Mouse (Mus musculus) liver, embryonic 13.5 days (tissue): ENCODE results near the gene Arhgap33. TPM values are rescaled to one million over a fixed set of nuclear protein-coding genes. Genes with fewer than 3 reads are reported as not detected.
"Not testable (repeated sequence)": the region's sequence is repeated elsewhere in the genome, so short reads cannot be mapped to it uniquely, and the experiment has no call there.

Experiments
- ATAC-seq: fragments of 200-750 bp; cut with Nextera tagmentation; 2 replicates; pipeline ENCODE4 v1.8.0; 2017; ENCODE audit warnings: low read depth, mild to moderate bottlenecking, moderate number of reproducible peaks, moderate library complexity
- DNase-seq: peaks from one replicate; pipeline ENCODE4 v3.0.0; 2022
- H3K27ac ChIP-seq: fragments of 300-500 bp; sonication (generic); 2 replicates; pipeline ENCODE4 v1.5.1; 2015; ENCODE audit warnings: moderate library complexity, mild to moderate bottlenecking, inconsistent platforms
- H3K27me3 ChIP-seq: fragments of 300-500 bp; sonication (generic); 2 replicates; pipeline ENCODE4 v1.6.1; 2015; ENCODE audit warnings: mild to moderate bottlenecking, inconsistent platforms
- H3K36me3 ChIP-seq: fragments of 300-500 bp; sonication (generic); 2 replicates; pipeline ENCODE4 v1.6.1; 2015; ENCODE audit warnings: mild to moderate bottlenecking, inconsistent platforms
- H3K4me1 ChIP-seq: fragments of 300-500 bp; sonication (generic); replicated peaks from 2 replicates; pipeline ENCODE4 v1.6.1; 2015; ENCODE audit warnings: inconsistent platforms
- H3K4me2 ChIP-seq: fragments of 300-500 bp; sonication (generic); 2 replicates; pipeline ENCODE4 v1.6.1; 2015; ENCODE audit warnings: inconsistent platforms, mild to moderate bottlenecking, moderate library complexity
- H3K4me3 ChIP-seq: fragments of 300-500 bp; sonication (generic); replicated peaks from 2 replicates; pipeline ENCODE4 v1.5.1; 2015; ENCODE audit warnings: mild to moderate bottlenecking, inconsistent platforms
- H3K9ac ChIP-seq: fragments of 300-500 bp; sonication (generic); 2 replicates; pipeline ENCODE4 v1.6.1; 2015; ENCODE audit warnings: mild to moderate bottlenecking, inconsistent platforms
- H3K9me3 ChIP-seq: fragments of 300-500 bp; sonication (generic); replicated peaks from 2 replicates; pipeline ENCODE4 v1.6.1; 2016; ENCODE audit warnings: inconsistent platforms
- WGBS: fragments of 180-500 bp; shearing (Covaris S2); methylation state at CpG from one replicate; pipeline ENCODE4 v1.1.7; 2015; ENCODE audit not compliant: insufficient replicate concordance; 5-methylcytosine and 5-hydroxymethylcytosine counted together
- polyA plus RNA-seq: library from polyadenylated mRNA; unstranded; fragments of >200 nt; fragmentation: Nextera tagmentation; extraction: Ambion mirVana; gene quantifications from 2 replicates; pipeline ENCODE4 v1.2.1, GENCODE M21; 2015

The Arhgap33 gene
- polyA plus RNA-seq, 1 experiment from 2014 or later = 2.0 TPM

DNA sequence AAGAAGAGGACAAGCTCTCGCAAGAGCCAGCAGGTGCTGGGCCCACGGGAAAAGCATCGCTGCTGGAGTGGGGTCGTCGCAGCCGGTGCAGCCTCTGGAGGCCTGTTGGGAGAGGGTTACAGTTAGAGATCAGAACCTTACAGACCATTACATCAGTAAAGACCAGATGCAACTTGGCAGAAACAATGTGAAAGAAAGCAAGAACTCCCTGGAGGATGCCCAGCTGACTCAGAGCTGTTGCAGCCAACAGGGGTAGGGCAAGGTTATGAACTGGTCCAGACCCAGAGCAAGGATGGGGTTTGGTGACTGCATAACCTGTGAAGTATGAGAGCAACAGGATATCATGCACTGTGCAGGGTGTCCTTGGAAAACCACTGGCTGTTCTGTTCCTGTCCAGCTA lies 10.4 kb downstream of the Arhgap33 start:
- Histone ChIP-seq H3K9ac (no peak overlapping the region), H3K4me2 (no peak overlapping the region), H3K4me1 (0 out of 2 replicates have a peak, but pooled peaks cover 6% of the 10 kb centered on the region), H3K9me3 (no peaks in the 10 kb centered on the region), H3K27ac (no peak overlapping the region), H3K27me3 (no peaks in the 10 kb centered on the region), H3K36me3 (peaks cover 51% of the 10 kb centered on the region), H3K4me3 (no peak overlapping the region)
- 76% methylated on average over 6 of the region's 6 CpGs for WGBS
- DNase-seq (no peak), ATAC-seq (no peak)

DNA sequence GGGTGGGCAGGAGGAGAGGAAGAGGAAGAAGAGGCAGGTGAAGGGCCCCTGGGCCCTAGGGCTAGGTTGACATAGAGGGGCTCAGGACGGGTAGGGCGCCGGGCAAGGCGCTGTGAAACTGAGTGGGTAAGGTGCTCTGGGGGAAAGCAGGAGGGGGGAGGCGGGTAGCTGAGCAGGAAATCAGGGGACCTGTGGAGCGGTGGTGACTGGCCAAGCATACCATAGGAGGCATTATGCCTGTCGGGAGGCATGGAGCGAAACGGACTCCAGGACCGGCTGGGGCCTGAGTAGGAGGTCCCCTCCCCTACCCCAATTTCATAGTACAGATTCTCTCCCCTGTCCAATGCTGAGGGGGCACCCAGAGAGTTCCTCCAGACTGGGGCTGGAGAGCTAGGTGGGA lies 12.0 kb downstream of the Arhgap33 start:
- Histone ChIP-seq H3K27me3 (no peaks in the 10 kb centered on the region), H3K4me1 (0 out of 2 replicates have a peak, but pooled peaks cover 6% of the 10 kb centered on the region), H3K36me3 (peaks cover 34% of the 10 kb centered on the region), H3K4me3 (no peak overlapping the region), H3K27ac (no peak overlapping the region), H3K9ac (no peak overlapping the region), H3K9me3 (no peaks in the 10 kb centered on the region), H3K4me2 (no peak overlapping the region)
- ATAC-seq (no peak), DNase-seq (no peak)
- WGBS = 76% methylated on average over 10 of the region's 10 CpGs

DNA sequence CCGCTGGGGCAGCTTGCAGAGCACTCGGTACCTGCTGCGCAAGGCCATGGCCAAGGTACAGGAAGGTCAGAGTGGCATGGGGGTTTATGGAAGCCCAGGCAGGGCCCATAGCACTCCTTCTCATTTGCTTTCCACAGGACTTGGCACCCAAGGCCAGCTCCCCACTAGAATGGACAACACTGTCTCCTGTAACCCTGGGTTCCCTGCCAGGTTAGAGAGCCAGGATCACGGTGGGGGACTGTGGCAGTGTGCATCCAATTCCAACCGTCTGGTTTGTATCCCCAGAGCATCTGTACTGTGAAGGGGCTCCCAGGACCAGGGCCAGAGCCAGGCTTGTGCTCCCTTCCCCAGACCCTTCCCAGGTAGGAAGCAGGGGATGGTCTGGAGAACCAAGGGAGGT lies 14.0 kb downstream of the Arhgap33 start:
- no peak overlapping the region for H3K4me2 ChIP-seq
- 80% methylated on average over 5 of the region's 5 CpGs for WGBS
- no peak overlapping the region for H3K27ac ChIP-seq
- H3K9me3 ChIP-seq = no peaks in the 10 kb centered on the region
- DNase-seq (no peak), ATAC-seq (no peak)
- no peaks in the 10 kb centered on the region for H3K4me1 ChIP-seq
- H3K4me3 ChIP-seq = no peak overlapping the region
- peaks cover 15% of the 10 kb centered on the region for H3K36me3 ChIP-seq
- H3K9ac ChIP-seq = no peak overlapping the region
- no peaks in the 10 kb centered on the region for H3K27me3 ChIP-seq

DNA sequence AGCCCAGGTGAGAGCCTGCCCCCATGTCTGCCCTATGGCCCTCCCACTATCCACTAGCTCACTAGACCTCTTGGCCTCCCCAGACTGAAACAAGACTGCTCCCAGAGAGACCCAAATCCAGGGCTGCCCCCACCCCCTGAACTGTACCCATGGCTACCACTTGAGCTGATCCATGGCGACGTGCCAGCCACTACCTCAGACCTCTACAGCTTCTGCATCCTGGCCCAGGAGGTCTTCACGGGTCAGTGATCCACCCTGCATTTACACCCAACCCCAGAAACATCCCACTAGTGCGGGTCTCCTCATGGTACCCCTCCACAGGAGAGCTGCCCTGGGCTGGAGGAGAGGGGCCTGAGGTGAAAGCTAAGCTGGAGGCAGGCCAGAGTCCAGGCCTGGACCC lies 14.5 kb downstream of the Arhgap33 start:
- Histone ChIP-seq H3K4me2 (no peak overlapping the region), H3K9me3 (no peaks in the 10 kb centered on the region), H3K4me3 (no peak overlapping the region), H3K27ac (no peak overlapping the region), H3K27me3 (no peaks in the 10 kb centered on the region), H3K4me1 (no peaks in the 10 kb centered on the region), H3K36me3 (peaks cover 13% of the 10 kb centered on the region), H3K9ac (no peak overlapping the region)
- DNase-seq = no peak
- WGBS = 66% methylated on average over 4 of the region's 4 CpGs
- peak; percentile 25; the same call in 1 of the 2 replicates for ATAC-seq

DNA sequence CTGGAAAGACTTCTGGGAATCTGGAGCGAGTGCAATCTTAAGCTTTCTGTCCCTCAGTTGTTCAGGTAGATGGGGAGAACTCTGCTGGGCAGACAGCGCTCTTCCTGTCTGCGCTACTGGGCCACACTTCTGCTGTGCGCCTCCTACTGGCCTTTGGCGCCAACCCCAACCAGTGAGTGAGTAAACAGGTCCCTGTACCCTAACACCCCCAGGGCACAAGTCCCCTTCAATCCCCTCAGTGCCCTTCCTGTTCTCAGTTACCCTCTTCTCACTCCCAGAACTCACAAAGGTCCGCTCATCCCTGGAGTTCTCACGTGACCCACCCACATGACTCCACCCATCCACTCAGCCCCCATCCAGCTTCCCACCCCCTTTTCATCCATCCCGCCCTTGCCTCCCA lies 16.5 kb downstream of the Arhgap33 start:
- Histone ChIP-seq H3K4me2 (no peak overlapping the region), H3K9me3 (no peaks in the 10 kb centered on the region), H3K4me1 (no peaks in the 10 kb centered on the region), H3K27ac (no peak overlapping the region), H3K27me3 (no peaks in the 10 kb centered on the region), H3K4me3 (no peak overlapping the region), H3K9ac (no peak overlapping the region), H3K36me3 (peaks cover 2% of the 10 kb centered on the region; the same call in 1 of the 2 replicates)
- WGBS = 39% methylated on average over 8 of the region's 8 CpGs
- no peak for ATAC-seq
- DNase-seq = no peak

DNA sequence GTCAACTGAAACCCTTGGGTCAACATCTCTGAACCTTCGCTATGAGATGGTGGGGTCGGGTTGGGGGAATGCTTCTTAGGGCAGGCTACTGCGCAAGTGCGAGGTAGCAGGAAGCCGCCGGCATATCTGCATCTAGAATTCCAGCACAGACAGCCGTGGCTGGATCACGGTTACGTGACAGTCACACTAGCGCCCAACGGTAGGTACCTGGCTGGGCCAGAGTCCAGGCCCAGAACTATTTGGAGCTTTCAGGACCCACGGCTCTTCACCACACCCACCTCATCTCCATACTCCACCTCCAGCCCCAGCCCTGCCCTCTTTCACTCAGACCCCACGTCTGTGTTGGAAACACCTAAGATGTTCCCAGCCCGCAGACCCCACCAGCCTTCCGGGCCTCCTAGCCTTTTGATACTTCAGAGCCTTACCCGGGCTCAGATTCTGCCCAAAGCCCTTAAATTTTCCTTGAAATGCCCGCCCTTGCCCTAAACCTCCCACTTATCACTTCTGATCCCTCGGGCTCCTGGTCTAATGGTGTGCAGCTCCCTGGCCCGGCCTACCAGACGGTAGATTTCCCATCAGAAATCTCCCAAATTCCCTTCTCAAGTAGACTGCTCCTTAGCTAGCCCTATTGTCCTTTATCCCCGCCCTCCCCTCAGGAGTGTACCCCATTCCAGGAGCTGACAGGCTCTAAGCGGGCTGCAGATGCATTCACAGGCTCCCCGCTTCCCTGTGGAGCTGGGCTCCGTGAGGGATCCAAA lies 19.7 kb downstream of the Arhgap33 start:
- 54% methylated on average over 24 of the region's 24 CpGs for WGBS
- no peak overlapping the region for H3K4me3 ChIP-seq
- ATAC-seq (0 out of 2 replicates have a peak, but pooled peaks have one; percentile 29), DNase-seq (no peak)
- no peak overlapping the region for H3K4me2 ChIP-seq
- no peaks in the 10 kb centered on the region for H3K4me1 ChIP-seq
- H3K27me3 ChIP-seq = no peaks in the 10 kb centered on the region
- H3K9me3 ChIP-seq = no peaks in the 10 kb centered on the region
- H3K36me3 ChIP-seq = no peaks in the 10 kb centered on the region
- no peak overlapping the region for H3K27ac ChIP-seq
- H3K9ac ChIP-seq = no peak overlapping the region

DNA sequence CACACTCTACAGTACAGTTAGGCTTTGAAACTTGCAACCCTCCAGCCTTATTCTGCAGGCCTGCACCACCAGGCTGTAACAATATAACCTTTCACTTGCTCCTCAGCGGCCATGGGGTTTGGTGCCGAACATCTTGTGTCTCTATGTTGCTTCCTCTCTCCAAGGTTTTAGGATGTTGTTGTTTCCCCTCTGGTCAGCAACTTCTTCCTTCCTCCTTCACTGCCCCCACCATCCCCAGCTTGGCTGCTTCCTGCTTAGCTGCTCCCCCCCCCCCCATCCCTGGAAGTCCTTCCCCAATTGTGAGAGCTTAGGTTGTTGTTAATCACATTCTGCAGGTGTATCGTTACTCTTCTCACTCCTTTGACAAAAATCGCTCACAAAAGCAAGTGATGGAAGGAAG lies 26.8 kb downstream of the Arhgap33 start:
- H3K27me3 ChIP-seq = no peaks in the 10 kb centered on the region
- H3K9me3 ChIP-seq = no peaks in the 10 kb centered on the region
- WGBS = 23% methylated on average over 4 of the region's 4 CpGs
- no peaks in the 10 kb centered on the region for H3K4me1 ChIP-seq
- H3K9ac ChIP-seq = no peak overlapping the region
- DNase-seq (no peak), ATAC-seq (no peak)
- no peak overlapping the region for H3K4me2 ChIP-seq
- H3K27ac ChIP-seq = no peak overlapping the region
- H3K4me3 ChIP-seq = no peak overlapping the region
- H3K36me3 ChIP-seq = no peaks in the 10 kb centered on the region

DNA sequence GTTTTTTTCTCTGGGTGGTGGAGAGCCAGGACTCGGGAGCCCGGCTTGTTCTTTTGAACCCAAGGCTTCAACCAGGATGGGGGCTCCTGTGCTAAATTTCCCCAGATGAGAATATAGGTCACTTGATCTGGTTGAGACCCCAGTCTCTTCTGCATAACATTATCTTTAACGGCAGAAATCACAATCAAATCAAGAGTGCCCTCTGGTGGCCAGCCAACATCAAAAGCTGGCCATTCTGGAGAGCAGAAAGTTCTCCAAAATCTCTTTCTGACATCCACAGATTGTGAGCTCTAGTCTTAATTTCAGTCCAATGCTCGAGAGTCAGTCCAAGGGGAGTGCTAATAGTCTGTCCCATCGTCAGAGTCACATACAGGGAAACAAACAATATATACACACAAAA lies 33.7 kb downstream of the Arhgap33 start:
- not testable (repeated sequence) for H3K27me3 ChIP-seq, H3K36me3 ChIP-seq, H3K9me3 ChIP-seq, H3K9ac ChIP-seq, H3K4me3 ChIP-seq, ATAC-seq, H3K27ac ChIP-seq, H3K4me2 ChIP-seq, H3K4me1 ChIP-seq, DNase-seq
- WGBS = 63% methylated on average over 5 of the region's 5 CpGs

DNA sequence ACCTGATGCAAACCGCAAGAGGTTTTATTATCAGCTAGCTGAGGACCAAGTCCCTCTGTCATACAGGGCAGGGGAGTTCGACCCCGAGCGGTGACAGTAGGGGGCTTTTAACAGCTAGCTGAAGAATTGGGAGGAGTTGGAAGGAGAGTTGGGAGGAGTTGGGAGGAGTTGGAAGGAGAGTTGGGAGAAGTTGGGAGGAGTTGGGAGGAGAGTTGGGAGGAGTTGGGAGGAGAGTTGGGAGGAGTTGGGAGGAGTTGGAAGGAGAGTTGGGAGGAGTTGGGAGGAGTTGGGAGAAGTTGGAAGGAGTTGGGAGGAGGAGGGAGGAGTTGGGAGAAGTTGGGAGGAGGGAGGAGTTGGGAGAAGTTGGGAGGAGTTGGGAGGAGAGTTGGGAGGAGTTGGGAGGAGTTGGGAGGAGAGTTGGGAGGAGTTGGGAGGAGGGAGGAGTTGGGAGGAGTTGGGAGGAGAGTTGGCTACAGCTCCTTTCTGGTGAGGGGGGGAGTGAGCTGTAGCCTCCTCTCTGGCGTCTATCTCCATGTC lies 39.3 kb downstream of the Arhgap33 start:
- H3K36me3 ChIP-seq, H3K9me3 ChIP-seq, H3K27me3 ChIP-seq, DNase-seq, H3K27ac ChIP-seq, H3K9ac ChIP-seq, H3K4me1 ChIP-seq, ATAC-seq: not testable (repeated sequence)
- WGBS = 36% methylated on average over 5 of the region's 5 CpGs
- Histone ChIP-seq H3K4me3 (0 out of 2 replicates have a peak overlapping the region, but pooled peaks have one; percentile 51), H3K4me2 (peak overlapping the region; percentile 45)

DNA sequence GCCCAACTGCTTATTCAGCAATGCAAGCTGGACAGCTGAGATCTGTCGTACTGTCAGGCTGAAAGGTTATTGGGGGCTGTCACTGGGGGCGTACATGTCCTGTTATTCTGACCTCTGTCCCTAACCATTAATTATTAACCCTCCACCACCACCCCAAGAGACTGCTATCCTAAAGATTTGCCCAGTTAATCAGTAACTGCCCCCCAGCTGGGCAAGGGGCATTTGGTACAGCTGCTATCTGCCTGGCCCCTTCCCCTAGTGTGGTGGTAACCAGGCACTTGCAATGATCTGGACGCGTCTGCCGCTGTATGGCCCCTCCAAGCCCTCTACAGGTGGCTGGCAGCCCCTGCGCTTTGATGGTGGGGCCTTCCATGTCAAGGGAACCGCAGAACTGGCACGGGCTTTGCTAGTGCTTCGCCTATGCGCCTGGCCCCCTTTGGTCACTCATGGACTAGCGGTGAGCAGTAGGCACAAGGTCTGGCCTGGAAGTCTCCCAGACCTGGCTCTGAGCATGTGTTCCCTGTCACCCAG lies 41.4 kb downstream of the Arhgap33 start, which contains the start of gene Prodh2:
Gene Prodh2, plus strand, starts transcription at position 222 of the 531 bp plus-strand sequence.
- ATAC-seq = peak; percentile 78
- Histone ChIP-seq H3K4me1 (peaks cover 5% of the 10 kb centered on the region; the same call in 1 of the 2 replicates), H3K9me3 (no peaks in the 10 kb centered on the region), H3K36me3 (no peaks in the 10 kb centered on the region), H3K4me2 (peak within 1 kb of the TSS; percentile 45), H3K27ac (peak within 1 kb of the TSS; percentile 61), H3K4me3 (peak within 1 kb of the TSS; percentile 51), H3K9ac (peak within 1 kb of the TSS; percentile 50), H3K27me3 (no peaks in the 10 kb centered on the region)
- DNase-seq = no peak
- 48% methylated on average over 11 of the region's 11 CpGs for WGBS

DNA sequence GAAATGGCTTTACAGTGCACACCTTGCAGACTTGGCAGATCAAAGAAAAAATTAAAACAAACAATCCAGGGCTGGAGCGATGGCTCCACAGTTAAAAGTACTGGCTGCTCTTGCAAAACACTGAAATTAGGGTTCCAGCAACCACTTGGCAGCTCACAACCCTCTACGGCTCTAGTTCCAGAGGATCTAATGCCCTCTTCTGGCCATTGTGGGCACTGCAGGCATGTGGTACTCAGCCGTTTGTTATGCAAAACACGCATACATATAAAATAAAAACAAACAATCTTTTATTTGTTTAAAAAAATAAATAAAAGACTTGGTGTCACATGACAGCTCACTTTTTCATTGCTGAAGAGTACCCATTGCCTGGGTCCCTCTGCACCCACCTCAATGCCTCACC lies 42.1 kb downstream of the Arhgap33 start:
- WGBS = 13% methylated on average over 4 of the region's 4 CpGs
- Histone ChIP-seq H3K4me2 (peak overlapping the region; percentile 19; the same call in 1 of the 2 replicates), H3K4me1 (peaks cover 5% of the 10 kb centered on the region; the same call in 1 of the 2 replicates), H3K27me3 (no peaks in the 10 kb centered on the region), H3K9me3 (no peaks in the 10 kb centered on the region), H3K27ac (no peak overlapping the region), H3K9ac (no peak overlapping the region), H3K36me3 (no peaks in the 10 kb centered on the region), H3K4me3 (no peak overlapping the region)
- DNase-seq (peak; percentile 43), ATAC-seq (no peak)
